Mouse (Mus musculus) embryonic fibroblast, embryonic 13.5 days (primary cell): ENCODE results near the gene Apol6. TPM values are rescaled to one million over a fixed set of nuclear protein-coding genes. Genes with fewer than 3 reads are reported as not detected.

Source experiments
- H3K27ac ChIP-seq: 2 replicates; pipeline ENCODE4 v1.5.1; 2012; ENCODE audit warnings: low read length, control low read depth, inconsistent platforms; ENCODE audit not compliant: insufficient read depth
- H3K4me1 ChIP-seq: 2 replicates; pipeline ENCODE4 v1.6.1; 2011; ENCODE audit warnings: low read length; ENCODE audit not compliant: control insufficient read depth, insufficient read depth
- H3K4me3 ChIP-seq: 2 replicates; pipeline ENCODE4 v1.5.1; 2011; ENCODE audit warnings: mild to moderate bottlenecking, control low read depth, low read length; ENCODE audit not compliant: insufficient read depth
- CTCF ChIP-seq: IDR thresholded peaks from 2 replicates; pipeline ENCODE4 v1.5.1; 2011; ENCODE audit warnings: mild to moderate bottlenecking, control low read depth, low read length, moderate library complexity, borderline replicate concordance; ENCODE audit not compliant: insufficient read depth
- POLR2A ChIP-seq: IDR thresholded peaks from 2 replicates; pipeline ENCODE4 v1.6.1; 2011; ENCODE audit warnings: low read depth, mild to moderate bottlenecking, control low read depth, low read length, moderate library complexity
- polyA plus RNA-seq: library from polyadenylated mRNA; stranded (reverse); fragments of >200 nt; gene quantifications from 2 replicates; pipeline ENCODE4 v1.2.4, GENCODE M21; 2011; ENCODE audit warnings: low read depth; ENCODE audit not compliant: missing spikeins, insufficient read length

Apol6 gene
- polyA plus RNA-seq, 1 experiment, result 6.3 TPM

DNA sequence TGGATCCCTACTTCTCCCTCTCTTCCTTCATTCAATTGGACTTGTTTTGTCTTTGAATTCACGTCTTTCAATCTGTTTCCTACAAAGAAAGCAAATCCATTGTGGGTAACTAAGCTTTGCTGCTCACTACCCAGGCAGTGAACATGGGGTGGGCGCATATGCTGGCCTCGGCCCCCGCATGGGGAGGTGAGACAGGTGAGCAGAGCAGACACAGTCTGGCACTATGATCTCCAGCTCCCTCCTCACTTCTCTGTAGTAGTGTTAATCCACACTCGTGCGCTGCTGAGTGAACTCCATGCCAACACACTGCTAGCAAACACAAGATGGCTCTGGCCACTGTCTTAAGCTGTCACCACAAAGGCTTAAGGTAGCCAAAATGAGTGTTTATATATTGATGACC is 52.8 kb downstream of the Apol6 start:
- no peak overlapping the region for H3K27ac ChIP-seq
- H3K4me3 ChIP-seq, result no peak overlapping the region
- no peak for TF ChIP-seq POLR2A
- TF ChIP-seq CTCF, result no peak
- peaks cover 3% of the 10 kb centered on the region; the same call in 1 of the 2 replicates for H3K4me1 ChIP-seq

DNA sequence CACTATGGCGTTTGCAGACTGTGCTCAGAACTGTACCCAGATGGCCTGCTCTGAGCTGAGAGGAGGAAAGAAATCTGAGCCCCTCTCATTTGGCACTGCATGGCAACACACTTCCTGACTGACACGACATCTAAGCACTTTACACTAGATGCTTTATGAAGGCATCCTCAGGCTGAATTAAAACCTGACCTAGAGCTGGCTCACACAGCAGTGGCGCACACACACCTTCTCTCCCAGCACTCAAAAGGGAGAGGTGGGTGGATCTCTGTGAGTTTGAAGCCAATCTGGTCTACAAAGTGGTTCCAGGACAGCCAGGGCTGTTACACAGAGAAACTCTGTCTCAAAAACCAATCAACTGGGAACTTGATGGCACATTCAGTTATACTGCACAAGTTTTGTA is 55.2 kb downstream of the Apol6 start:
- TF ChIP-seq POLR2A (no peak), CTCF (no peak)
- H3K4me3 ChIP-seq, result no peak overlapping the region
- no peak overlapping the region for H3K27ac ChIP-seq
- H3K4me1 ChIP-seq, result peaks cover 4% of the 10 kb centered on the region; the same call in 1 of the 2 replicates

DNA sequence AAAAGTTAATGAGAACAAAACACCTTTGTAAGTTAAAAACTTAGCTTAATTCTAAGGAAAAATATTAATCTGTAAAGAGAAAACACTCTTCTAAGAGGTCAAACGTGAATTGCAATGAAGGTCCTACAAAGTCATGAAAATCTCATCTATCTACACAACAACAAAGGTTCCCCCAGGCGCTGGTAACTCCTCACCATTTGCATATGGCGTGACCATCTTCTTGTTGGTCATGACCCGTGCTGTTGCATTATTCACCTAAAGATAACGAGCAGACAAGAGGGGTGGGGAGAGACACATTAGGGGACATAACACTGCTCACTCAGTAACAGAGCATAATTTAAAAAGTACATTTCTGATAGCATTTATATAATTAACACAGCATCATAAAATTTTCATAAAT is 58.2 kb downstream of the Apol6 start:
- H3K4me1 ChIP-seq, result peaks cover 1% of the 10 kb centered on the region; the same call in 1 of the 2 replicates
- no peak overlapping the region for H3K27ac ChIP-seq
- H3K4me3 ChIP-seq, result no peak overlapping the region
- TF ChIP-seq CTCF (no peak), POLR2A (no peak)

DNA sequence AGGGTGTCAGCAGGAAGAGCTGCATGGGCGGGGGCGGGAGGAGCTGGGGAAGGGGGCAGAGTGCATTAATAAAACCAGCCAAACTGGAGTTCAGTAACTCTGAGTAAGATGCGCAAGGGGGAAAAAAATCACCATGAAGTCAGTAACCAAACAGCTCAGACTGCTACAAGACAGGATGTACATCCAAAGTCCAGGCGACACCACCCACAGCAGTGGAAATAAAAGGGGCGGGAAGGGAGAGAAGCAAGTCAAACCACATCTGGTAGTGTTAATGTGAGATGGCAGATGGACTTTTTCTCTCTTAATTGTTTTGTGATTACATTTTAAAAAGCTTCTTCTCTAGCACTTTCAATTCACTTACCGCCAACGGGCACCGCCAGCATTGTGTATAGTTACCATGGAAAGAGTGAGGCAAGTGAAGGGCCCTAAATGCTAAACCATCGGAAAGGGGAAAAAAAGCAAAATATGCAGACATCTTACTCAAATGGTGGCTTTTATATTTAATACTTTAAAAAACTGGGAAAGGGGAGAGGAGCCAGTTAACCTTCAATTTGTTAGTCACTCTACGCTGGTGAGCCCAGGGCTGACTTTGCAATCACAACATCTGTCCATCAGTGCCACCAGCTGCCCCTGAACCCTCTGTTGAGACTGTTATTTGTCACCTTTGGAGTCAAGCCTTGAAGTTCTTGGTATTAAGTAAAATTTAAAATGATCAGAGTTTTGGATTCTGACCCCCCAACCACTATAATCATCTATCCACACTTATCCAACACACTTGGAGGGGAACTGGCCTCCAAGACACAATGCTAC is 60.0 kb downstream of the Apol6 start:
- H3K4me1 ChIP-seq, result peaks cover 1% of the 10 kb centered on the region; the same call in 1 of the 2 replicates
- no peak overlapping the region for H3K4me3 ChIP-seq
- TF ChIP-seq CTCF, result no peak
- TF ChIP-seq POLR2A, result no peak
- H3K27ac ChIP-seq, result no peak overlapping the region

DNA sequence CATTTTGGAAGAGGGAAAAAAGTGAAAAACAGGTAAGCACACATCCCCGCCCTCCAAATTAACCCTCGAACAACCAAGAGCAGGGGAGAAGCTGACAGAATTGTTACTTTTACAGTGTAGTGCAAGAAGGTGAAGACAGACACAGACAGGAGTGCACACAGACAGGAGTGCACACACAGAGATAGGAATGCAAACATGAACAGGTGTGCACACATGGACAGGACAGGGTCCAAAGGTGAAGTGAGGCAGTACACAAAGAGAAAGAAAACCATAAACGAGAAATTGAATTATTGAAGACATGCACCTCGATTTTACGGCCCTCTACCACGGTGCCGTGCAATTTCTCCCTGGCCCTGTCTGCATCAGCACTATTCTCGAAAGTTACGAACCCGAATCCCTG is 60.7 kb downstream of the Apol6 start:
- TF ChIP-seq POLR2A (no peak), CTCF (no peak)
- Histone ChIP-seq H3K4me3 (no peak overlapping the region), H3K27ac (no peak overlapping the region), H3K4me1 (peaks cover 1% of the 10 kb centered on the region; the same call in 1 of the 2 replicates)

Other genes with a start within 250 kb of the Apol6 start
- 9.4 and 14.3 TPM in 2 replicates for gene Zfp251, start 173.3 kb upstream of the Apol6 start, polyA plus RNA-seq
- 6.4 and 7.1 TPM in 2 replicates for gene Zfp7, start 165.5 kb upstream of the Apol6 start, polyA plus RNA-seq
- gene Gm49527, start 165.4 kb upstream of the Apol6 start, polyA plus RNA-seq, result not detected in 2 replicates
- gene Zfp647, start 119.3 kb upstream of the Apol6 start, polyA plus RNA-seq, result 3.5 and 5.3 TPM in 2 replicates
- gene 1110038F14Rik, start 96.2 kb upstream of the Apol6 start, polyA plus RNA-seq, result 23.2 and 28.0 TPM in 2 replicates
- not detected in 2 replicates for gene Mb, start 5.9 kb downstream of the Apol6 start, polyA plus RNA-seq